Mouse (Mus musculus) MEL-GATA-1-ER (cell line): ENCODE measurements around the gene Fgg.

Source experiments
- DNase-seq: peaks from one replicate; pipeline ENCODE4 v3.0.0-alpha.2; 2012; ENCODE audit warnings: low read depth; ENCODE audit errors: extremely low read depth

Fgg gene

DNA sequence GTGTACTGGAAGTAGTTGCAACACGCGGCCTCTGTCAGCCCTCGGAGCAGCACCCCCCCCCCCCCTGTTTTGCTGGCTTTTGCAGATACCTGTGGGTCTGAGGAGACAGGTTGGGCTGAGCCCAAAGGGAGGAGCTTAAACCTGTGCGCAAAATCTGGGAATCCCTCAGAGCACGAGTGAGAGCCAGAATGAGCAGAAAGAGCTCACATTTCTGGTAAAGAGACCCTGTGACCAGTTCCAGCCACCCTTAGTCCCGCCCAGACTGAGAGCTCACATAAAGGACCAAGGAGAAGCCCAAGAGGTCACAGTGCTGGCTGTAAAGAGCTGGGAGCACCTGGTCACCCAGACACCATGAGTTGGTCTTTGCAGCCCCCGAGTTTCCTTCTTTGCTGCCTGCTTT is at the start of gene Fgg:
Fgg (plus strand) TSS at position 168 of the 400 bp plus-strand sequence.
- DNase-seq = no peak

DNA sequence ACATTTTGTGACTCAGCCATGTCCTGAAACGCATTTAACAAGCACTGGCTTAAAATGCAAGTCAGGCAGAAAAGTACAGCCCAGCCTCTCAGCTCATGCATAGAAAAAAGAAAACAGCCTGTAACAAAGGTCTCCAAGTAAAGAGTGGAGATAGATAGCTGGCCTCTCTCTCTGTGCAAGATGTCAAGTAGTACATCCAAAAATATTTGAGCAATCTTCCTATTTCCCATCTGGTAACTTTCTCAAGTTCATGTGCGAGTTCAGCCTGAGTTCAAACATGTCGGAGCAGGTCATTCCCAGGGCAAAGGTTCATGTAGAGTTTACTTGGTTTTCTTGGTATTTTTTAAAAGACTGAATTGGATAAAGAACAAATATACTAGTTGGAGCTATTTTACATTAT is 36.5 kb upstream of the Fgg start:
- no peak for DNase-seq

DNA sequence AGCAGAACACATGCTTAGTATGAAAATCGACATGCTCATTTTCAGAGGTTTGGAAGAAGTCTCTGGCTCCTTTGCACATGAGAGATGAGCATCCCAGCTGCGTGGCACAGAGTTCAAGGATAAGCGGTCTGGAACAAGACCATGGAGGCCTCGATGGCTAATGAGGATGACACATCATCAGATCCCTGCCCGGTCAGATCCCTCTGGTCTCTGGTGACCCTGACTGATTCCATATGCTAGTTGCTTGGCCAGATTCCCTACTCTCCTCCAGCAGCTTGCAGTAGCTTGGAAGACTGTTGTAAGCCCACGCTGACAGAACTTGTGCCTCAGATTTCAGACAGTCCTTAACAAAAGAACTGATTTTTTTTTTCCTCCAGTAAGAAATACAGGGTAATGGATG is 26.7 kb upstream of the Fgg start:
- no peak for DNase-seq

DNA sequence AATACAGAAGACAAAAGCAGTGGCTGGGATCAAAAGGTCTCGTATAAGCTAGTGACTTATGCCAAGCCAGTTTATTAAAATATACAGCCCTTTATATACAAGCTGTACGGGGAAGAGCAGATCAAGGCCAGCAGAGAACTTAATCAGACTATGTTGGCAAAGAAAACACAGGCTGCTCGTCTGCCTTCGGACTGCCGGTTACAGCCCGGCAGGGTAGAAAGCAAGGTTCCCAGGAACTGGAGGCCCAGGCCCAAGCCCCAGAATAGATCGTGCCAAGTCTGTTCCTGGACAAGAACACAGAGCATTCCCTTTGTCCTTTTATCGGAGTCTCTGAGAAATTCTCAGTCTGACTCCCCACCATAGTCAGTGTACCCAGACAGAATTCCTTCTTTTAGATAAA is 25.7 kb upstream of the Fgg start:
- no peak for DNase-seq

DNA sequence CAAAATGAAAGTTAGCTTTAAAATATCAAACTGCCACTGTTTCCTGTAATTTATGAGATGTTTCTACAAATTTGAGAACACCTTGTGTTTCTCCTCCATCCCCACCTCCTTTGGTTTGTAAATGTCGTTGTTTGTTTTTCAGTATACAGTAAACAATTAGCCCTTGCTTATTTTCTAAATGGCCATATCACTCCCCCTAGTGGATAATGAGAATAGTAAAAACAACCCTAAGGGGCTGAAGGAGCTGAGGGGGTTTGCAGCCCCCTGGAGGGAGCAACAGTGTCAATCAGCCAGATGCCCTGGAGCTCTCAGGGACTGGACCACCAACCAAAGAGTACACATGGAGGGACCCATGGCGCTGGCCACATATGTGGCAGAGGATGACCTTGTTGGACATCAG is 22.7 kb upstream of the Fgg start:
- DNase-seq = no peak

DNA sequence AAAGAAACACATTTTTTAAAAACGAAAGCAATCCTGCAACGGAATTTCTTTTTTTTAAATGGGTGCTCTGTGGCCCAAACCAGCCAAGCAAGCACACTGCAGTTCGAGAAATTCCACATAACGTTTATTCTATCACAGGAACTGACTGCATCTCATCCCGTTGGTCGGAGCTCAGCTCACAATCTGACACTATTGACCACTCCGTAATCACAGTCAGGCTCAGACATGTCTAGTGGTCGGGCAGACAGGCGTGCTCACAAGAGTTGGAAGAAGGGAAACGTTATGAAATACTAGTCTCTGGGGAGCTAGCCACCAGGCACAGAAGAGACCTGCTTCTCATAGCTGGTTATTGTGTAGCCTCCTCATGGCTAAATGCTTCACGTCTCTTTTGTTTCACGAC is 15.6 kb upstream of the Fgg start:
- DNase-seq = no peak

DNA sequence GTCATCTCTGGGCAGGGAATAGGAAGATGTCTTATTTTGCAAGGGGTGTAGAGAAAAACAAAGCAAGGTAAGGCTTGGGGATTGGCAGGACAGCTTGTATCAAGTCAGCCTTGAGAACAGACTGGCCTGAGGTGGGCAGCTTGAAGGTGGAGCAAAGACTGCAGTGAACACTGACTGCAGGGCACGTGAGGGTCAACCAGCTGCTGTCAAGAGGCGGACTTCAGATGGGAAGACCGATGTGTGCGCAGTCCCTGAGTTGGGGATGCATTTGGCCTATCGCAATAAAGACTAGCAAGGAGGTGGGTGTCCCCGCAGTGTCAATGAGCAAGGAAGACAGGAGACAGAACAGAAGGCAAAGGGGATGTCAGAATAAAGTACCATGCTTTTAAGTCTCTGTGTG is 14.6 kb upstream of the Fgg start:
- DNase-seq = no peak

DNA sequence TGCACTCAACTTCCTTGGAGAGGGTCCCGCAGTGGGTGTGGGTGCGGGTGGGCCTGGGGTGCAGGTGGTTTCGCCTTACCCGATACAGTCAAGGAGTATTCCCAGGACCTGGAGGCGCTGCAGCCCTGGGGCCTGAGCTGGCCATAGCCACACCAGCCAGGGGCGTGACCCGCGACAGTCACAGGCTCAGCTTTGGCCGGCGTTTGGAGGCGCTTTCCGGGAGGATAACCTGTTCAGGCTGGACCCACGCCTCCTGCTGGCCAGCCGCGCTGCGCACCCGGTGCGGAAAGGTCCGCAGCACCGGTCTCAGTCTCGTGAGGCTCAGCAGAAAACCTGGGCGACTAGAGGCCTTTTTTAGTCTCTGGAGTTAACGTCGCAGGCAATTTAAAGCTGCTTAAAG is 12.2 kb upstream of the Fgg start:
- DNase-seq = no peak

DNA sequence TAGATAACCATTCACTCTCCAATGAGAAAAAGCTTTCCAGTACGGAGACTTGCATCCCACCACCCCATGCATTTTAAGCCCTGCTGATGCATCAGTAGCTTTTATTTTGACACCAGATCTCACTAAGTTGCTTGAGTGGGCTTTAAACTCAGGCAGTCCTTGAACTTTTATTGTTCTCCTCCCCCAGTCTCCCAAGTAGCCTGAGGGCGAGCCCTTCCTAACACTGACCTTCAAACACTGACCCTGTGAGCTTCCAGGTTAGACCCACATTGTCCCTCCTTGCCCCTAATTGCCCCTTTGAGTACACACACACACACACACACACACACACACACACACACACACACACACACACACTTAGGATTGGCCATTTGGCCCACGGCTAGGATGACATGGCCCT is 10.9 kb upstream of the Fgg start:
- DNase-seq = no peak

DNA sequence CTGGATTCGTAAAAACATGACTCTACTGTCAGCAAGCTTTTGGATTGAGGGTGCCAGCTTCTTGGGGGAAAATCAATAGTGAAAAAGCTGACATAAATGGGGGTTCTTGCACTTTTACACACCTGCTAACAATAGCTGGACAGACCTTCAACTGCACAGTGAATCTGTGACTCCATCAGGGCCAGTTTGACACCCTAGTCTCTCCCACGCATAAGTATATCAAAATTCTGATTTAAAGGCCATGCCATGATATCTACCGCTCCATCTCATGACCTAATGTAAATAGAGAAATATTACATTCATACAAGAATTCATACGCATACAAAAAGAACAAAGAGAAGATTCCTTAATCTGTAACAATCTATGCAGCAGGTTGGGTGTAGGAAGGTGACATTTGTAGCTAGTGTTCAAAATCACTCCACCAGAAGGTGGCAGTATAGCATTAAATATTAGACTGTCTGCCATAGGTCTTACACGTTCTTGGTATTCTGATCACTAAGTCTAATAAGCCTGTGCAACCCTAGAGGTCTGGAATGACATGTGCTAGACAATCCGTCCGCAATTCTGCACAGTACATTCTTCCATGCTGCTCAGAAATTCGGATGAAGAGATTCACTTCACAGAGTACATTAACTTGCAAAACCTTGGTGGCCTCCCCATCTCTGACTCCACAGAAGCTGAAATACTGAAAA is 8.6 kb upstream of the Fgg start:
- DNase-seq = peak; percentile 50

DNA sequence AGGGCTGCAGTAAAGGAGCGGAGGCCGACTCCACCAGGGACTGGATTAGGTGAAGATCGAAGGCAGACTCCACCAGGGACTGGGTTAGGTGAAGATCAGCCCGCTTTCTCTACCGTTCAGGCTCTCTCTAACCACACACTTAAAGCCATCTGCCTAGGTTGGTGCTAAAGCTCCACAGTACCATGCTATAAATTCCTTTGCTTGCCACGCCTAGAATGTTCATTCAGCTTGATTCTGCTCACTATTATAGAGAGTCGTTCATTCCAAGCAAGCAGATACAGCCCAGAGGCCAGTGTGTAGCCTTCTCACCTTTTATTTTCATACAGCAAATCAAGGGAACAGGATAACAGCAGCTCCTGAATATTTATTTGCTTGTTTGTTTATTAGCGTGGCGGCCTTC is 7.5 kb upstream of the Fgg start:
- DNase-seq = no peak

DNA sequence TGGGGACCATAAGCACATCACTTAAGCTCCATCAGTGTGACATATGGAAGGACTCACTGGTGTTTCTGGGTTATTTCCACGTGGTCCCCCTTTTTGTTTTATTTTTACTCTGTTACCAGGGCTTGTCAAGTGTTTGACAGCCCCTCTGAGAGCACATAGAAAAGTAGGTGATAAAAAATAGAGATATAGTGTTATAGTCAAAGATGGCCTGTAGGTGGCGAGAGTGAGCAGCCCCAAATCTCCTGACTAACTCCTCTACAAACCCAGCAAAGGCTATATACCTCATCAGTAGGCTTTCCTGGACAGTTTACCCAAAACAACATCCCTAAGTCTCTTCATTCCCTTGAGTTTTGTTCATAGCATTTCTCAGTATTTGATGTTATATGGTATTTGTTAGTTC is 5.3 kb upstream of the Fgg start:
- DNase-seq = peak; percentile 18

DNA sequence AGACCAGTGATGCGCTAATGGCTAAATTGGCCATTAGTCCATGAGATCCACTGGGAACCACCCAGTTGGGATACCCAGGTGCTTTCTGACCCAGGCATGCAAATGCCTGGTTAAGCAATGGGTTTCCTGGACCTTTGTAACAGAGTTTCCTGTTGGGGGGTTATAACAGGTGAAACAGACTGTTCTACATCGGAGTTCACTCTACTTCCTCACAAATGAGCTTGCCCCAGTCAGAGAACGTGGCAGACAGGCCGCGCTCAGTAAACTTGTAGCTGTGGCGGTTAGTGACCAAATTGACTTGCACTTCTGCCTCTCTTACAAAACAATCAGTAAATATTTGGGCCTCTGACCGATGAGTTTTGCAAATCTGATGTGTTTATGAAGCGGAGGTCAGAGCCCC is 4.5 kb upstream of the Fgg start:
- DNase-seq = no peak

DNA sequence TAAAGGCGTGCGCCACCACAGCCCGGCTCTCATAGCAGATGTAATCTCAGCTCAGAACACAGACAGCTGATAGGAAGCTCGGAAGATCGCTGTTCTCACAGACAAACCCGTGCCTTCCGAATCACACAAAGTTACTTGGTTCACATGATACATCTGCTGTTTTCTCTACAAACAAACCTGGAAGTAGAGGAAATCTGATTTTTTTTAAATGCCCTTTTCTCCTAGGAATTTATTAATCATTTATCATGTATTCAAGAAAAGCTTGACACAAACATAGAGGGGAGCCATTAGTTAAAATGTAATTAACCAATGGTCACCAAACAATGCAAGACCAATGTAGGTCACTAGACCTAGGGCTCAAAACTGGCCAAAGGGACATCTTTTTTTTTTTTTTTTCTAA is 2.7 kb upstream of the Fgg start:
- DNase-seq = no peak

DNA sequence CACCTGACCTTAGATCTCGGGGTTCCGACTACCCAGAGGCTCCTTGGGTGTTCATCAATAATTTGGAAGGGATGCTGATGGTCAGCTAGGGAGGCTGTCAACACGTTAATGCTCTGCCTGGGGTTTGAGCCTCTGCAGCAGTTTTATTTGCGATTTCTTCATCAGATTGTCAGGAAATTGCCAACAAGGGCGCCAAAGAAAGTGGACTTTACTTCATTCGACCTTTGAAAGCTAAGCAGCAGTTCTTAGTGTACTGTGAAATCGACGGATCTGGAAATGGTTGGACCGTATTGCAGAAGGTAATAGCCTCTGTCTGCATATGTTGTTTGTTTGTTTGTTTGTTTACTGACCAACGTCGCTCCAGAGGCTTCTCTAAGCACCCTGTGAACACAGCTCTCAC is 2.8 kb downstream of the Fgg start:
- DNase-seq = no peak

DNA sequence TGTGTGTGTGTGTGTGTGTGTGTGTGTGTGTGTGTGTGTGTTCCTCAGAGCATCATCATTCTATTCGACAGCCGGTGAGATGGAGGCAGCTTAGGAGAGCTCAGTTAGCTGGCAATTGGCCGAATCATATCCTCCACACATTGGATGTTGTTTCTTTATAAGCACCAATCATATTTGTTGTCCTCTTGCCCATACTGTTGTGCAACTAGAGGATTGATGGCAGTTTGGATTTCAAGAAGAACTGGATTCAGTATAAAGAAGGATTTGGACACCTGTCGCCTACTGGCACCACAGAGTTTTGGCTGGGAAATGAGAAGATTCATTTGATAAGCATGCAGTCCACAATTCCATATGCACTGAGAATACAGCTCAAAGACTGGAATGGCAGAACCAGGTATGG is 3.6 kb downstream of the Fgg start:
- DNase-seq = no peak

DNA sequence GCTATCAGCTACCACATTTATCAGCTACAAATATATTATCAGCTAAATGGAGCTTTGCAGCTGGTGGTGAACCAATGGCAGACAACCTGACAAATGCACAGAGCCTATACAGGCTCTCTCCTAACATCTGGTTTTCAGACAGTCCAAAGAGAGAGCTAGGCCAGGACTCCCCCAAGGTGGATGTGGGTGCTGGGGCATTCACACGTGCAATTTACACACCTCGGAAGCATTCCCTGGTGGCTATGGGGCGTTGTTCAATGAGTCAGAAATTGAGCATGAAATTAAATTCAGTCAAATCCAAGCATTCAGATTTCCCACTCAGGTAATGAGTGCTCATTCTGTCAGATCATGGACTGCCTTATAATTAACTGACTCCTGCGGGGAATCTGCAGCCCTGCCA is 4.0 kb downstream of the Fgg start:
- no peak for DNase-seq

DNA sequence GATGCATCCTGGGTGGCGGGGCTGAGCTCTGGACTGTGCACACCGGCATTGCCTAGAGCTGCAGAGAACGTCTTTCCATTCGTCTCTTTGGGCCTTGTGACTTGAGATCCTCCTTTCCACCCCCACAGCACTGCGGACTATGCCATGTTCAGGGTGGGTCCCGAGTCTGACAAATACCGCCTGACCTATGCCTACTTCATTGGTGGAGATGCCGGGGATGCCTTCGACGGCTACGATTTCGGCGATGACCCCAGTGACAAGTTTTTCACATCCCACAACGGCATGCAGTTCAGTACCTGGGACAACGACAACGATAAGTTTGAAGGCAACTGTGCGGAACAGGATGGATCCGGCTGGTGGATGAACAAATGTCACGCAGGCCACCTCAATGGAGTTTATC is 5.1 kb downstream of the Fgg start:
- no peak for DNase-seq

DNA sequence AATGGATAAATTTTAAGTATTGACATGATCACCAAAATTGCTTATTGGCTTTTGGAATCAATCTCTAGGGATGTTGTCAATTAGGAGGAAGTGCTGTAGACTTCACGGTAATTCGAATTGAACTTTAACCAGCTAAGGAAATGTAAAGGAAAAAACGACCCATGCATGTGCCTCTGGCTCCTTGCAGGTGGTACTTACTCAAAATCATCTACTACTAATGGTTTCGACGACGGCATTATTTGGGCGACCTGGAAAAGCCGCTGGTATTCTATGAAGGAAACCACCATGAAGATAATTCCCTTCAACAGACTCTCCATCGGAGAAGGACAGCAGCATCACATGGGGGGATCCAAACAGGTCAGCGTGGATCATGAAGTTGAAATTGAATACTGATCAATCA is 6.4 kb downstream of the Fgg start:
- no peak for DNase-seq

DNA sequence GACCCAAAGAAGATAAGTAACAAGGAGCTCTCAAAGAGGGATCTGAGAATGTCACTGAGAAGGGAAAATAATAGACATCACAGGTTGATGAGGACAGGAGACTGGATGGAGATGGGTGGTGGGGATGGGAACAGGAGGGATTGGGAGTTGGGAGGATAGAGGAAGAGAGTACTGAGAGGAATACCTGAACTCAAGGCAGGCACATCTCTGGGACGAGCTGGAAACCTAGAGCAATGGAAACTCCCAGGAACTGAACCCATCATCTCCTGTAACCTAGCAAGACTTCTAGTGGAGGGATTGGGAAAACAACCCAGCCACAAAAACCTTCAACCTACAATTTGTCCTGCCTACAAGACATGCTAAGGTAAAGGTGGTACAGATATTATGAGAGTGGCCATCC is 8.7 kb downstream of the Fgg start:
- DNase-seq = no peak

DNA sequence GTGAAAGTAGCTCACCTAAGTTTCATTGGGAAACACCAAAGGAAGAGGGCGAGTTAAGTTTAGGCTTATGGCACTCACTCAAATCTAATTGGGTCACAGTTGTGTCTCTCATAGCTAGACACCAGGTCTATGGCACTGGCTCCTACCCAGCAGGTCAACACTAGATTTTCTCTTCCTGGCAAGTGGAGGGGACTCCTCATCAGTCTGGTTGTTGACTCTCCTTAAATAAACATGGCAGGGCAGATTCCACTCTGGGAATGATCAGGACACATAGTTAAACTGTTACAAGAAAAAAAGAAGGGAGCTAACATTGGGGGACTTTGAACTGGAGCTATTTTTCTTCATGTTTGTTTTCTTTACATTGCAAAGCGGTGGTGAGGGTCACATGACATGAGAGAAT is 12.9 kb downstream of the Fgg start:
- DNase-seq = no peak

DNA sequence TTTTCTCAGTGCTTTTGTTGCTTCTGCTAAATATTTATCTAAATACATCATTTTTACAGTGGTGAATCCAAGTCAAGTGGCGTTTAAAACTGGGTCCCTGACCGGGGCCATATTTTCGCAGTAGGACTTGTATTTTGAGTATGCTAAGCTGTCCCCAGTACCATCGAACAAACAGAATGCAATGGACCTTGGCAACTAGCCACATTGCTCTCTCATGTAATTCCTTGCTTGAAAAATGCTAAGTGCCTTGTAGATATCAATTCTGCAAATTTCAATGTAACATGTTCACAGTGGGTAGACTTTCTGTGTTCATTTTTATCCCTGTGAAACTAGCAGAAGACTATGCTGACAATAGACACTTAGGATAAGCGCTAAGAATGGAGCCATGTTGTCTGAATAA is 13.7 kb downstream of the Fgg start:
- no peak for DNase-seq

DNA sequence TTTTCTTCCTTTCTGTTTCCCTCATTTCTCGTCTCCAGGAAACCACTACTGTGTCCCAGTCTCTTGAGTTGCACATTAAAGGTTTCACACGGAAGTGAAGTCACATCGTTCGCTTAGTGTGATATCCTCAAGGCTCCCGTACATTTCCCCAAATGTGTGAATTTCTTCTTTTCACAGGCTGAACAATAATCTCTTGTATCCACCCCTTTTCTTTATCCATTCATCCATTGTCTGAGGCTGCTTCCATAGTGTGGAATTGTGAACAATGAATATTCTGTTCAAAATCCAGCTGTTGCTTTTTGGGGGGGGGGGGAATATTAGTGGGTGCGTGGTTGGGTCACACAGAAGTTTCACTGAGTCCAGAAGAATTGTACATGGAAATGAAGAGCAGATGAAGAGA is 17.5 kb downstream of the Fgg start:
- DNase-seq = no peak
